Mouse (Mus musculus) gastrocnemius, adult 8-10 months (tissue): Measurements from ENCODE around the gene Tspoap1. TPM values are rescaled to one million over a fixed set of nuclear protein-coding genes. Genes with fewer than 3 reads are reported as not detected.

Source experiments
- DNase-seq, 2 experiments: peaks; one replicate each; pipeline ENCODE4 v3.0.0; 2022; ENCODE audit warnings: low spot score in 2 of 2
- total RNA-seq, 4 experiments: library from RNA; stranded (reverse); gene quantifications; 2 replicates each; pipeline ENCODE4 v1.2.4; 2022

Tspoap1 gene
- total RNA-seq, 4 experiments from 2014 or later: not detected

DNA sequence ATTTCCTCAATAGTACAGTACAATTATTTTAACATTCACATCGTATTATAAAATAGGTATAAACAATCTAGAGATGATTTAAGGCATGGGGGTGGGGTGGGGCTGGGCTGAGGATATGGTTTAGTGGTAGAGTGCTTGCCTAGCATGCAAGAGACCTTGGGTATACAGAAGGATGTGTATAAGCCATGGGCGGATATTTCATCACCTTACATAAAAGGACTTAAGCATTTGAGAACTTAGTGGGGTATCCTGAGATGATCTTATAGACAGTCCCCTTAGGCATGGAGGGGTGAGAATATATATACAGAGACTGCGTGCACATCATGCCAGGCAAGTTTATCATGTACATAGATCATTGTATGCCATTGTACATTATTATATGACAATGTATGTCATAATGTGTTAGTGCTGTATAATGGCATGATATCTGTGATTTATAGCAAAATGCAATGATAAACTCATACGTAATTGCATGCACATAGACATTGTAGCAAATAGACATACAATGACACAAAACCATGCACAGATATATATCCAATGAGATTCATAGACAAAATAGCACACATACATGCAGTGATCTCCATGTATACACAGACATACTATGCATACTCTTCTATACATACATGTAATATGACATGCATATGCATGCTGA lies 1.3 kb upstream of the Tspoap1 start:
- DNase-seq: no peak

DNA sequence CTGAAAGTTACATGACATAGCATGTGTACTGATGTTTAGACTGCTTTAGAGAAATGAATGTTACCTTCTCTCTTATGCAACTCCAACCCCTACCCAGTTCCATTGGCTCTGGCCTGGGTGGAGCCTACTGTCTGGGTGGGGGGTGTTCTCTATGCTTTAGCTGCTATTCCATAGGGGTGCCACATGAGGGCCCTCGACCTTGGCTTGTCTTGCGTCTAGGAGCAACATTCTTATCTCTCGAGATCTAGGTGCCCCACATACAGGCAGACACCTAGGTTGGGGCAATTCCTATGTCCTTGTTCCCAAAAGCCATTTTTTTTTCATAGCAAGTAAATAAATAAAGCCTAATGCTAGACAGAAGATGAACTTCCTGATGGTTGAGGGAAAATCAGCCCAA lies 734 bp upstream of the Tspoap1 start:
- no peak for DNase-seq

DNA sequence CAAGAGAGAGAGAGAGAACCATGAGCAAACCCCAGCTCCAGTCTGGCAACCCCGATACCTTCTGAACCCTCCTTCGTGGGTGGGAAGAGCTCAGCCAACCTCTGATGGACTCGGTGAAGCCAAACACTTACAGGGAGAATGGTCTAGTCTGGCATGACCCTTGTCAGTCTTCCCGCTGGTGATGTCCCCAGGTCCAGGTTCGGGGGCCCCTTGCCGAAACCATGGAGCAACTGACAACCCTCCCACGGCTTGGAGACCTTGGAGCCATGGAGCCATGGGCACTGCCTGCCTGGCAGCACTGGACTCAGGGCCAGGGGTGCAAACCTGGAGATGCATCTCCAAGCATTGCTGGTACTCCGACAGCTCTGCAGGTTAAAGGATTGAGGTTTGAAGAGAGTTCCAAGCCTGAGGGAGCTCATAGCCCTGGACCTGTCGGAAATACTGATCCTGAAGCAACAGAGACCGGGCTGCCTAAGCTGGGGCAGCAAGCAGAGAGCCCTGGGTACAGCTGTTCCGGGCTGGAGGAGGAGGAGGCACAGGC lies 910 bp downstream of the Tspoap1 start:
- no peak for DNase-seq

DNA sequence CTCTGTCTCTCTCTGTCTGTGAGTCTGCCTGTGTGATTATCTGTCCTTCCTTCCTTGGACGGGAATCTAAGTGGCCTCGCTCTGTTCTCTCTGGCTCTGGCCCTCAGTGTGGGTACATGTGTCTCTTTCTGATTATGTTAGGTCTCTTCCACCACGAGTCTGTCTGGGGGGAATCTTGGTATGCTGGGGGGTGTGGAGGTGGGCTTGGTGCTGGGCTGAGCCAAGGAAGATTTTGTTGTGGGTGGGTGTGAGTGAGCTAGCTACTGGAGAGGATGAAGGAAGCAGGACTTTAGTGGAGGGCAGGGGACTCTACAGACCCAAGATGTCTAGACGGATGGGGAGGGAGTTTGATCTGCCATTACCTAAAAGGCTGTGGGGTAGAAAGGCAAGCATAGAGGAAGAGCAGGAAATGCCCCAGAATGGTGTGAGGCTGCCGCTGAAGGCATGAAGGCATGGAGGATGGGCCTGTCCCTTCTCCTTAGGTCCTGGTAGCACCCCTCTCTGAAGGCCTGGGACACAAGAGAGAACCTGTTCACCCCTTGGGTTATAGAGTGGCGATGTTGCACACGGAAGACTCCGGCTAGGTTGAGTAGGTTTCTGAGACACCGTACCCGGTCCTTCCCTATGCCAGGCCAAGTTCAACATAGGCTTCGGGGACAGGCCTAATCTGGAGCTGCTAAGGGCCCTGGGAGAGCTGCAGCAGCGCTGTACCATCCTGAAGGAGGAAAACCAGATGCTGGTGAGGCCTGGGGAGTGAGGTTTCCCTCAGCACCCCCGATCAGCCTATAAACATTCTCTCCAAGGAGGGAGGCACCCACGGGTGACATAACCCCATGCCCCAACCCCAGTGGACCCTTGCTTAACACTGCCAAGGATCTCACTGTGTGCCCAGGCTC lies 1.7 kb downstream of the Tspoap1 start:
- DNase-seq: no peak

DNA sequence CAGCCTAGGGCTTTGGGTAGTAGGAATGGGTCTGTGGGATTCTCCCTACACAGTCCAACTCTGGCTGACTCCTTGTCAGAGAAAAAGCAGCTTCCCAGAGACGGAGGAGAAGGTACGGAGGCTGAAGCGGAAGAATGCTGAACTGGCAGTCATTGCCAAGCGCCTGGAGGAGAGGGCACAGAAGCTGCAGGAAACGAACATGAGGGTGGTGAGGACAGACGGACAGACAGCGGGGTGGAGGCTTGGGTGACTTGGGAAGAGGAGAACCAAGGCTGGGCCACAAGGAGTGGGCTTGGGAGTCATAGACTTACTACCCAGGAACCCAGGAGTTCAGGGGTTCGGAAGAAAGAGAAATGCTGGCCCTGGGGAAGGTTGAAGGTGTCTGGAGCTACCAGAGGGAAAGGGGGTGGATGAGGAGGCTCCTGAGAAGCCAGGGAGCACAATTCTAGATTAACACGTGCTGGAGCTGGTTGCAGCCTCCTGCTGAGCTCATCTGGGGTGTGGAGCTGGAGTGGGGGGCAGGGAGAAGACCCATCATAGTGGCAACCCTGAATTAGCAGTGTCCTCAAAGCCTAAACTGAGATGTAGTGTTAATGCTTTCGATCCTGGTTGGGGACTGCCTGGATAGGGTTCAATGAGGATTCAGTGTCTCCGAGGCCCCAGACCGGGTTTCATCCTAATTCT lies 2.5 kb downstream of the Tspoap1 start:
- DNase-seq: no peak

DNA sequence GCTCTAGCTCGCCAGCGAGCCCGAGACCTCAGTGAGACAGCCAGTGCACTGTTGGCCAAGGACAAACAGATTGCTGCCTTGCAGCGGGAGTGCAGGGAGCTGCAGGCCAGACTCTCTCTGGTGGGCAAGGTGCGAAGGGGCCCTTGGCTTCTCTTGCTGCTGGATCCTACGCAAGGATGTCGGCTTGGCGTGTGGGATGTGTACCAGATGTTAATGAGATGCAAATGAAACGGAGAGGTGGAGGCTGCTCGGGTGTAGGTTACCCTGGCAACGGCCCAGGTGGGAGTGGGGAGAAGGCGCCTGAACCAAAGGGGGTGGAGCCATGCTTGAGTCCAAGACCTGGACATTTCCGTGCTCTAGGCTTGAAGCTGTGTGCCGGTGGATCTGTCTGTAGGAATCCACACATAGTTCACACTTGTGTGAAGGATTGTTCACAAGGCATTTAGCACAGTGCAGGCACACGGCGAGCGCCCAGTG lies 3.2 kb downstream of the Tspoap1 start:
- no peak for DNase-seq

DNA sequence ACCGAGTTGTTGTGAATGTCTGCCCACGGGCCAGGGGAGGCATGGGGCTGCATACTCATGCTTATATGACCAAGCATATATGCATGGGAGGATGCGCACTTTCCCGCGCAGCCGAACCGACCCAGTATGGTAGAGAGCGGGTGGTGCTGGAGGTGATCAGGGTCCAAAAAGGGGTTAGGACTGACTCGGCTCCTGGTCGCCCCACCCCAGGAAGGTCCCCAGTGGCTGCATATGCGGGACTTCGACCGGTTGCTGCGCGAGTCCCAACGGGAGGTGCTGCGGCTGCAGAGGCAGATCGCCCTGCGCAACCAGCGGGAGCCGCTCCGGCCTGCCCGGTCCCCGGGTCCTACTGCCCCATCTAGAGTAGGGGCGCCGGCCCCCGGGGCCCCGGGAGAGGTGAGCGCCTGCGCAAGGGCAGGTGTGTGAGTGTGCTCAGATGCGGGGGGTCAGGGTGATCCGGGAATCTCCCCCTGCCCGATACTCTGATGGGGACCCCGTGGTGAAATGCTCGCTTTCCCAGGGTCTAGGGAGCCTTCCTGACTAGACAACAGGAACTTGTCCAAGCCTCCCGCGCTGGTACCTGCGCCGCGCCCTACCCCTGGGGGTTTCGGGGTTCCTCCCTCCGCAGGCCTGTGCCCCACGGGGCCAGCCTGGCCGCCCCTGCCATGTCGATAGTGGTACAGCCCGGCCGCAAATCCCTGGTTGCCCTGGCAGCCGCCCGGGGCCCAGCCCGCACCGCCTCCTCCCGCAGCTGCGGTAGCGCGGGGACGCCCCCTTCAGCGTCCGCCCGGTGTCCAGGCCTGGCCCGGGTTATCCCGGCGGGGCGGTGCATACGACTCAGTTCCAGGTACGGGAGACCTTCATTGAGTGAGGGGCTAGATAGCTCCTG lies 3.9 kb downstream of the Tspoap1 start:
- DNase-seq: no peak

DNA sequence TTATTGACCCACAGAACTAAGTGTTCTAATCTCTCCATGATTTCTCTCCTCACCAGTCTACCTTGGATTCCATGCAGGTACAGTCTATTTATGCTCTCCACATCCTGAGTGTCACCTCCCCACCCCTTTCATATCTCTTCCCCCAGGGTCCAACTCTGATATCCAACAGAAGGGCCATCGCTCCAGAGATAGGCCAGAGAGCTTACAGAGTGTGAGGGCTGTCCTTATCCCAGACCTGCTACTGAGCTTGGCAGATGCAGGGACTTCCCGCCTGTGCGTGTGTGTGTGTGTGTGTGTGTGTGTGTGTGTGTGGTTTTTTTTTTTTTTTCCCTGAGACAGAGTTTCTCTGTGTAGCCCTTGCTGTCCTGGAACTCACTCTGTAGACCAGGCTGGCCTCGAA lies 8.4 kb downstream of the Tspoap1 start:
- DNase-seq: no peak

DNA sequence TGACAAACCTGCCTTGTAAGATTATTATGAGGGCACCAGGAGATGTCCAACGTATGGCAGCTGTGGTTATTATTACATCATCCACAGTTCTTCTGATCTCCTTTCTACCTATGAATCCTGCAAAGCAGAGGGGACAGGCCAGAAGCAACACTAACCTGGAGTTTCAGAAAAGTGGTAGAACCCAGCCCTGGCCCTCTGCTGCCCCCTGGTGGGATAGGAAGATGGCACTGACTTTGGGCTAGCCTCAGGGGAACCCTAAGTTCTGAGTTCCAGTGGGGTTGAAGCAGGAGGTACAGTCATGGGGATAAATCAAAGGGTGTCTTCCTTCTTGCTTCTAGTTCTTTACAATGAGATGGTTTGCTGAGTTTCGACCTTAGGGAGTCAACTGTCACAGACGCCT lies 10.6 kb downstream of the Tspoap1 start:
- peak in 1 of 2 experiments; percentile 33 for DNase-seq

DNA sequence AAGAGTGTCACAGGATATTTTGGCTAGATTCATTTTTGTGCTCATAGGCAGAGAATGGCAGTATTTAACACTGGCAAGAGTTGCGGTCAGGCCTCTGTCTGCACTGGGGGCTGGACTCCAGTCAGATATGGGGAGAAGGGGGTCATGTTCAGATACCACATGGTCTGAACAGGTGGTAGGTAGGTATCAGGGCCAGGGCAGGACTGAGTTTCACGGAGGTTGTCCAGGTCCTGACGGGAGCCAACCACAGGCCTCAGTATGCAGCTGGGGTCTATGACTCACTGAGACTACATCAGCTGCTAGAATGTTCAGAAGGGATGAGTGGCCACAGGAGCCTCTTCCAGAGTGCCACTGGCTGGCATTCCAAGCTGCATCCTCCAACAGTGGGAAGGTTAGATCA lies 12.0 kb downstream of the Tspoap1 start:
- no peak for DNase-seq

DNA sequence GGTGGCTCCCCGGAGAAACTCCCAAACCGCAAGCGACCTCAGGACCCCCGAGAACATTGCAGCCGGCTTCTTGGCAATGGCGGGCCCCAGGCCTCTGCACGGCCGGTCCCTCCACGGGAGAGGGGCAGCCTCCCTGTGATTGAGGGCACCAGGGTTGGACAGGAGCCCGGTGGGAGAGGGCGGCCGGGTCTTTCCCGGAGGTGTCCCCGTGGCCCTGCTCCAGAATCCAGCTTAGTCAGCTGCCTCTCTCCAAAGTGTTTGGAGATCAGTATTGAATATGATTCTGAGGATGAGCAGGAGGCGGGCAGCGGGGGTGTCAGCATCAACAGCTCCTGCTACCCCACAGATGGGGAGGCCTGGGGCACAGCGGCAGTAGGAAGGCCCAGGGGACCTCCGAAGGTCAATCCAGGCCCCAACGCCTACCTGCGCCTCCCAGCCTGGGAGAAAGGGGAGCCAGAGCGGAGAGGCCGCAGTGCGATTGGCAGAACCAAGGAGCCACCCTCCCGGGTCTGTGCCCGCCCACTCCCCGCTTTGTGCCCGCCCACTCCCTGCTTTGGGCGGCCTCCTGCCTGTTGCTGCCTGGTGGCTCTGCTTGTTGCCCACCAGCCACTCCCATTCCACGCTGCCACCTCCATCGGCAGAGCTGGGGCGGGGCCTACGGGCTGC lies 17.9 kb downstream of the Tspoap1 start:
- DNase-seq: no peak

DNA sequence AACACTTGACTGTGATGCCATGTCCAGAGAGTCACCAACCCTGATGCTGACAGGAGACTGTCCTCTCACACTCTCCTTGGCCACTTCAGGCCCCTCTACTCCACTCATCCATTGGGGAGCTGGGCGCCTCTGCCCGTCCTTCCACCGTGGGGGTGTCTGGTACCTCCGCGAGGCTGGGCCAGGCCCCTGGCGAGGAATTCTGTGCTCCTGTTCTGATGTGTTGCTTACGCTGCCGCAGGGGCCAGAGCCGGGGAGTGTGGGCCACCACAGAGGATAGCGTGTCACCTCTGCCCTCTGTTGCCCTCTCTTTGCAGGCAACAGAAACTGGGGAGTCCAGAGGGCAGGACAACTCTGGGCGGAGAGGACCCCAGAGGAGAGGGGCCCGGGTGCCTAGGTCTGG lies 18.6 kb downstream of the Tspoap1 start:
- no peak for DNase-seq

DNA sequence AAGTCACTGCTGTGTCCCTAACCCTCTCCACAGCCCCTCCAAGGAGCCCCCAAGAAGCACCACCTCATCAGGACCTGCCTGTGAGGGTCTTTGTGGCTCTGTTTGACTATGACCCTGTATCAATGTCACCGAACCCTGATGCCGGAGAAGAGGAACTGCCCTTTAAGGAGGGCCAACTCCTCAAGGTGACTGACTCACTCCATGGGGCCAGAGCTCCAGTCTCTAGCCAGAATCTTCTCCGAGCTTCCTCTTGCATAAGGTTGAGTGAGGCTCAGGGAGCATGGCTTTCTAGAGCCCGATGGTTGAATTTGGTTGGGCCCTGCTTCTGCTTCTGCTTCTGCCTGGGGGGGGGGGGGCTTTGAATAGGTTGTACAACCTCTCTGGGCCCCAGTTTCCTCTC lies 19.1 kb downstream of the Tspoap1 start:
- no peak for DNase-seq

DNA sequence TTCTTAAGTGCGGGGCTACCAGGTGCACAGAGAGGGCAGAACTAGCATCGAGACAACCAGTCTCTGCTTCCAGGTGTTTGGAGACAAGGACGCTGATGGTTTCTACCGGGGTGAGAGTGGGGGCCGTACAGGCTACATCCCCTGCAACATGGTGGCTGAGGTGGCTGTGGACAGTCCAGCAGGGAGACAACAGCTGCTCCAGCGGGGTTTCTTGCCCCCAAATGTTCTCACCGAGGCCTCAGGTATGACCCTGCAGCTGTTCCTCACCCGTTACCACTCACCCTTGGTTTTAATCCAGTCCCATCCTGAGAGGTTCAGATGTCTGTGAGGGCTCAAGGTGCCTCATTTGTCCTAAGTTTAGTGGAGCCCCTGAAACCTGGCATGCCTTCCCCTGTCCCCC lies 19.8 kb downstream of the Tspoap1 start:
- no peak for DNase-seq

DNA sequence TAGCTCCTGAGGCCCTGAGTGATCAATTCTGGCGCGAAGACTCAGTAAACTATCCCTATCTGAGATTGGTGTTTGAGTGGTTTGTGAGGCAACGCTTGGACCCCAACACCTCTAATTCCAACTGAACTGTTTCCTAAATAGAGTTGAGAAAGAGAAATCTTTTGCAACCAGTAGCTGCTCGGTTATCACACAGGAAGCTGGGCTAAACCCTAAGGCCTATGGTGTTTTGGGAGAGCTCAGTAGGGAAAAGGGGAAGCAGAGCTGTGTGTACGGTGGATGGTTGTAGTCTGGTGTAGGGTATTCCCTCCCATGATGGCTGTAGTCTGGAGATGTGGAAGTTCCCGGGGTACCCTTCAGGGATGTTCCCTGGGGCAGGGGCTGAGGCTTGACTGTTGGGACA lies 29.7 kb downstream of the Tspoap1 start:
- DNase-seq: no peak

DNA sequence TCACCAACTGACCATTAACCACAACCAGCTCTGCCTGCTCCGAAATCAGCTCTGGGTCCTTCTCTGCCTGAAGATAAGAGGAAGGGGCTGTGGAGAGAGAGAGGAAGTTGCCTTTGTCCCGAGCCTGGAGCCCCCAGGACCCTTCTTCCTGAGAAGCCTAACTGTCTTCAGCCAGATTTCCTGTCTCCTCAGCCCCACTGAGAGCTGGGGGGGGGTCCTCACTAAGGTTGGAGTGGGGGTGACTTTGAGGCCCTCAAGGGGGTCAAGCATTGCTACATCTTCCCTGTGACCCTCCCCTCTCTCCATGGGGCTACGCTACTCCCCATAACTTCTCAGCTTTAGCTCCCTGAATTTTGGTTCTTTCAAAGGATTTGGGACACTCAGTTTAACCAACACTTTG lies 33.1 kb downstream of the Tspoap1 start, which contains the start of gene Mpo:
TSS of gene Mpo (plus strand) at position 122 of the 400 bp plus-strand sequence.
- DNase-seq: no peak

DNA sequence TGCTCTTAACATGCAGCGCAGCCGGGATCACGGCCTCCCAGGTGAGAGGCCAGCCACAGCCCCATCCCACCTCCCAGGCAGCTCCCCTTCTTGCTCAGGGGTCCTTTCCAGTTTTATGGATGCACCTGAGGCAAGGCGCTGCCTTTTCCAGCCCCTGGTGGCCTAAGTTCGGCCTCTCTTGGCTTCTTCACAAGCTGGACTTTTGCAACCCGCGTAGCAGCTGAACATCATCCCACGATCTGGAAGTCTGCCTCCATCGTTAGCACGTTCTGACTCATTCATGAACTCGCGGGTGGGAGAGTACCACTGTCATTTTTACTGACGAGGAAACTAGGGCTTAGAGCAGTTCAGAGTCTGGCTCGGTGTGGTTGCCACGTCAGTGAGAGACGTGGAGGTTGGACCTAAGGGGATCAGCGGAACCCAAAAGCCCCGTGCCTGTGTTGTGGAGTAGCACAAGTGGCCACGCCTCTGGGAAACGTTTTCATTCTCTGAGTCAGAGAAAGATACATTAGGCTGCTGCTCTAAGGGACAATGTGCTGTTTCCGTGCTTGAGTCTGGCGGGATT lies 41.5 kb downstream of the Tspoap1 start:
- peak in 1 of 2 experiments; percentile 14 for DNase-seq

DNA sequence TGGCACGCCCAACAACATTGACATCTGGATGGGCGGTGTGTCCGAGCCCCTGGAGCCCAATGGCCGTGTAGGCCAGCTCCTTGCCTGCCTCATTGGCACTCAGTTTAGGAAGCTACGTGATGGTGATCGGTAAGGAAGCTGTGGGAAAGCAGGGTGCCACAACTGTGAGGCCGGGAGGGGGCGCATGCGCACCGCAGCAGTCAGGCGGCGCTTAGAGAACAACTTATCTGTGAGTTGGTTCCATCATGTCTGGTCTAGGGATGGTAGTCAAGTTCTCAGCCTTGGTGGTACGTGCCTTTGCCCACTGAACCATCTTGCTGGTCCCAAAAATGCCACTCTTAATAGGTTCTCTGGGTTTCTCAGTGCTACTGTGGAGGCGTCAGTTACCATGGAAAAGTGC lies 42.3 kb downstream of the Tspoap1 start:
- no peak for DNase-seq

DNA sequence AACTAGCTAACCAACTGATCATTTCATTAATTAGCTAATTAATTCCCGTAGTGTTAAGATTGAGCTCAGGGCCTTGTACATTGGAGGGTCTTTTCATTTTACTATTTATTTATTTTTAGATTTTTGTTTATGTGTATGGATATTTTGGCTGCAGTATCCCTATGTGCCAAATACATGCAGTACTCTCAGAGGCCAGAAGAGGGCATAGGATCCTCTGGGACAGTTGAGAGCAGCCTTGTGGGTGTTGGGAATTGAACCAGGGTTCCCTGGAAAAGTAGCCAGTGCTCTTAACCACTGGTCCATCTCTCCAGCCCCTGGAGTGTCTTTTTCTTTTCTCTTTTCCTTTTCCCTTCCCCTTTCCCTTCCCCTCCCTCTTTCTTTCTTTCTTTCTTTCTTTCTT lies 45.1 kb downstream of the Tspoap1 start:
- no peak for DNase-seq

DNA sequence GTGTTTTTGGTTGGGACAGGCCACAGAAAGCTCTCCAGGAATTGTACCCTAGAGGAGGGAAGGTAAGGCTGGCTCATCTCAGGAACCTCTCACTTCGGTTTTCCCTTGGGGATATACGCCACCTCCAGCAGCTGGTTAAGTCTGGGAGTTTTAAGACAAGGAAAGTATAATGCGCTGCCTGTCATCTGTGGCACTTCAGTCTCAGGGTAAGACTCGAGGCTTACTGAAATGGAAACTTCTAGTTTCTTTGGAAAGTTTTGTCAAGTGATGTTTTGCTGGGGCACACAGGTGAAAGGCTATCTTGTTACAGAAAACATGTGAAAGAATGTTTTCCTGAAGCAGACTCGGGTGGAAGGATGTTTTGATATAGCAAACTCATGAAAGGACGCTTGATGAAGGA lies 47.1 kb downstream of the Tspoap1 start:
- no peak for DNase-seq
